Mouse (Mus musculus): ENCODE data around the gene Pcdh10. TPM values are rescaled to one million over a fixed set of nuclear protein-coding genes. Genes with fewer than 3 reads are reported as not detected.

Gene Pcdh10
- polyA plus RNA-seq, 1 experiment from 2014 or later, result 13.8 TPM

GRCm38 (mm10) chr3:45383831-45384230 lies 5.6 kb downstream of the Pcdh10 start:
- WGBS, result 22% methylated on average over 2 of the region's 2 CpGs
- Histone ChIP-seq H3K27me3 (no peaks in the 10 kb centered on the region), H3K4me3 (peak overlapping the region; percentile 20), H3K27ac (replicated peaks) (no peak overlapping the region), H3K4me2 (replicated peaks) (peak overlapping the region; percentile 80), H3K9me3 (no peaks in the 10 kb centered on the region), H3K36me3 (no peaks in the 10 kb centered on the region), H3K9ac (replicated peaks) (no peak overlapping the region), H3K4me1 (peaks cover 43% of the 10 kb centered on the region)
- no peak for ATAC-seq (replicated peaks)

- H3K4me1 ChIP-seq, result peaks cover 39% of the 10 kb centered on the region
- no peaks in the 10 kb centered on the region for H3K36me3 ChIP-seq
- H3K9ac ChIP-seq (replicated peaks), result peak overlapping the region; percentile 30; the same call in 1 of the 2 replicates
- no peaks in the 10 kb centered on the region for H3K9me3 ChIP-seq
- peak; percentile 76 for ATAC-seq (replicated peaks)
- 9% methylated on average over 3 of the region's 3 CpGs for WGBS
- H3K4me2 ChIP-seq (replicated peaks), result peak overlapping the region; percentile 37
- H3K4me3 ChIP-seq, result peak overlapping the region; percentile 6
- H3K27ac ChIP-seq (replicated peaks), result peak overlapping the region; percentile 43; the same call in 1 of the 2 replicates
- no peaks in the 10 kb centered on the region for H3K27me3 ChIP-seq
These were observed 6.8 kb downstream of the Pcdh10 start for GRCm38 (mm10) chr3:45385028-45385427.

- WGBS, result 8% methylated on average over 2 of the region's 2 CpGs
- H3K9me3 ChIP-seq, result no peaks in the 10 kb centered on the region
- H3K27me3 ChIP-seq, result no peaks in the 10 kb centered on the region
- H3K4me2 ChIP-seq (replicated peaks), result peak overlapping the region; percentile 37
- H3K36me3 ChIP-seq, result no peaks in the 10 kb centered on the region
- 0 out of 2 replicates have a peak overlapping the region, but pooled peaks have one; percentile 34 for H3K27ac ChIP-seq (replicated peaks)
- H3K4me1 ChIP-seq, result peaks cover 35% of the 10 kb centered on the region
- no peak overlapping the region for H3K9ac ChIP-seq (replicated peaks)
- ATAC-seq (replicated peaks), result peak; percentile 27; the same call in 1 of the 2 replicates
- H3K4me3 ChIP-seq, result 0 out of 2 replicates have a peak overlapping the region, but pooled peaks have one; percentile 6
These were observed 7.3 kb downstream of the Pcdh10 start for GRCm38 (mm10) chr3:45385451-45385850.

- WGBS, result 16% methylated on average over 2 of the region's 2 CpGs
- Histone ChIP-seq H3K27me3 (no peaks in the 10 kb centered on the region), H3K4me1 (peaks cover 33% of the 10 kb centered on the region), H3K4me3 (peak overlapping the region; percentile 19), H3K9ac (replicated peaks) (no peak overlapping the region), H3K36me3 (no peaks in the 10 kb centered on the region), H3K27ac (replicated peaks) (no peak overlapping the region), H3K4me2 (replicated peaks) (peak overlapping the region; percentile 15), H3K9me3 (no peaks in the 10 kb centered on the region)
- no peak for ATAC-seq (replicated peaks)
These were observed 8.3 kb downstream of the Pcdh10 start for GRCm38 (mm10) chr3:45386512-45386911.

- Histone ChIP-seq H3K9me3 (no peaks in the 10 kb centered on the region), H3K36me3 (peaks cover 6% of the 10 kb centered on the region; the same call in 1 of the 2 replicates)
- 47% methylated on average over 4 of the region's 4 CpGs for WGBS
These were observed 18.9 kb downstream of the Pcdh10 start for GRCm38 (mm10) chr3:45397101-45397500.

GRCm38 (mm10) chr3:45403239-45403638 lies 25.0 kb downstream of the Pcdh10 start:
- H3K27me3 ChIP-seq, result no peaks in the 10 kb centered on the region
- WGBS, result 69% methylated on average over 2 of the region's 2 CpGs

More at GRCm38 (mm10) chr3:45397101-45397500, 18.9 kb downstream of the Pcdh10 start:
- Histone ChIP-seq H3K27me3 (no peaks in the 10 kb centered on the region), H3K4me3 (no peak overlapping the region), H3K27ac (replicated peaks) (no peak overlapping the region), H3K4me2 (replicated peaks) (no peak overlapping the region), H3K4me1 (no peaks in the 10 kb centered on the region), H3K9ac (replicated peaks) (no peak overlapping the region)
- no peak for ATAC-seq (replicated peaks)

GRCm38 (mm10) chr3:45431691-45432090 lies 53.5 kb downstream of the Pcdh10 start:
- H3K36me3 ChIP-seq, result no peaks in the 10 kb centered on the region
- peaks cover 8% of the 10 kb centered on the region for H3K4me1 ChIP-seq
- H3K9ac ChIP-seq (replicated peaks), result no peak overlapping the region
- WGBS, result 25% methylated on average over 1 of the region's 1 CpGs
- H3K9me3 ChIP-seq, result no peaks in the 10 kb centered on the region
- H3K4me3 ChIP-seq, result no peak overlapping the region
- H3K27ac ChIP-seq (replicated peaks), result no peak overlapping the region
- H3K27me3 ChIP-seq, result no peaks in the 10 kb centered on the region
- H3K4me2 ChIP-seq (replicated peaks), result no peak overlapping the region
- ATAC-seq (replicated peaks), result peak; percentile 91

More at GRCm38 (mm10) chr3:45403239-45403638, 25.0 kb downstream of the Pcdh10 start:
- Histone ChIP-seq H3K4me2 (replicated peaks) (no peak overlapping the region), H3K9ac (replicated peaks) (no peak overlapping the region), H3K36me3 (no peaks in the 10 kb centered on the region), H3K4me3 (no peak overlapping the region), H3K27ac (replicated peaks) (no peak overlapping the region), H3K4me1 (no peaks in the 10 kb centered on the region), H3K9me3 (no peaks in the 10 kb centered on the region)
- no peak for ATAC-seq (replicated peaks)

- Histone ChIP-seq H3K27ac (replicated peaks) (peak overlapping the region; percentile 29; the same call in 1 of the 2 replicates), H3K36me3 (no peaks in the 10 kb centered on the region), H3K9me3 (no peaks in the 10 kb centered on the region), H3K4me3 (peak overlapping the region; percentile 12; the same call in 1 of the 2 replicates), H3K4me2 (replicated peaks) (peak overlapping the region; percentile 31), H3K9ac (replicated peaks) (no peak overlapping the region; the same call in 1 of the 2 replicates), H3K4me1 (peaks cover 8% of the 10 kb centered on the region), H3K27me3 (no peaks in the 10 kb centered on the region)
- WGBS, result 37% methylated on average over 11 of the region's 11 CpGs
- ATAC-seq (replicated peaks), result peak; percentile 81
These were observed 54.1 kb downstream of the Pcdh10 start for GRCm38 (mm10) chr3:45432172-45432765.

Measured in forebrain, embryonic 15.5 days (tissue).